Mouse (Mus musculus) small intestine, adult 2 months (tissue): ENCODE results near the gene Sppl2c. TPM values are rescaled to one million over a fixed set of nuclear protein-coding genes. Genes with fewer than 3 reads are reported as not detected.

Source experiments
- H3K27ac ChIP-seq: fragments of 200-500 bp; 2 replicates; pipeline ENCODE4 v1.5.1; 2012; ENCODE audit warnings: low read depth, low read length, control low read depth, inconsistent platforms; ENCODE audit not compliant: insufficient read depth
- H3K27me3 ChIP-seq: fragments of 200-500 bp; 2 replicates; pipeline ENCODE4 v1.6.1; 2012; ENCODE audit warnings: mild to moderate bottlenecking, moderate library complexity, low read length, inconsistent platforms; ENCODE audit not compliant: control insufficient read depth, insufficient read depth
- H3K36me3 ChIP-seq: fragments of 200-500 bp; 2 replicates; pipeline ENCODE4 v1.6.1; 2012; ENCODE audit warnings: mild to moderate bottlenecking, low read length, control low read depth, inconsistent platforms; ENCODE audit not compliant: control insufficient read depth, insufficient read depth
- H3K4me1 ChIP-seq: fragments of 200-500 bp; 2 replicates; pipeline ENCODE4 v1.6.1; 2012; ENCODE audit warnings: low read length, inconsistent platforms, mixed read lengths; ENCODE audit not compliant: control insufficient read depth, insufficient read depth, insufficient read length
- H3K4me3 ChIP-seq: fragments of 200-500 bp; 2 replicates; pipeline ENCODE4 v1.5.1; 2012; ENCODE audit warnings: low read depth, mild to moderate bottlenecking, control low read depth, inconsistent platforms, low read length, moderate library complexity
- CTCF ChIP-seq: fragments of 200-500 bp; IDR thresholded peaks from 2 replicates; pipeline ENCODE4 v1.5.1; 2012; ENCODE audit warnings: low read depth, mild to moderate bottlenecking, control low read depth, inconsistent platforms, low read length, moderate library complexity, mixed read lengths; ENCODE audit not compliant: insufficient replicate concordance, insufficient read length; ENCODE audit errors: extremely low read depth
- POLR2A ChIP-seq: fragments of 200-500 bp; IDR thresholded peaks from 2 replicates; pipeline ENCODE4 v1.6.1; 2012; ENCODE audit warnings: low read depth, mild to moderate bottlenecking, control low read depth, inconsistent platforms, low read length, moderate library complexity
- WGBS: fragments of 180-500 bp; shearing (Covaris S2); methylation state at CpG from one replicate; pipeline ENCODE4 v1.1.7; 2018; 5-methylcytosine and 5-hydroxymethylcytosine counted together
- polyA plus RNA-seq: library from polyadenylated mRNA; depleted of rRNA; stranded (reverse); fragments of >200 nt; gene quantifications from 2 replicates; pipeline ENCODE4 v1.2.3, GENCODE M21; 2012

The Sppl2c gene
- polyA plus RNA-seq, 1 experiment, result not detected

GRCm38 (mm10) chr11:104178893-104179292 is 7.2 kb upstream of the Sppl2c start:
- Histone ChIP-seq H3K36me3 (no peaks in the 10 kb centered on the region), H3K27ac (no peak overlapping the region), H3K27me3 (no peaks in the 10 kb centered on the region), H3K4me3 (no peak overlapping the region), H3K4me1 (no peaks in the 10 kb centered on the region)
- WGBS, result 30% methylated on average over 7 of the region's 7 CpGs
- no peak for TF ChIP-seq CTCF
- TF ChIP-seq POLR2A, result no peak

DNA sequence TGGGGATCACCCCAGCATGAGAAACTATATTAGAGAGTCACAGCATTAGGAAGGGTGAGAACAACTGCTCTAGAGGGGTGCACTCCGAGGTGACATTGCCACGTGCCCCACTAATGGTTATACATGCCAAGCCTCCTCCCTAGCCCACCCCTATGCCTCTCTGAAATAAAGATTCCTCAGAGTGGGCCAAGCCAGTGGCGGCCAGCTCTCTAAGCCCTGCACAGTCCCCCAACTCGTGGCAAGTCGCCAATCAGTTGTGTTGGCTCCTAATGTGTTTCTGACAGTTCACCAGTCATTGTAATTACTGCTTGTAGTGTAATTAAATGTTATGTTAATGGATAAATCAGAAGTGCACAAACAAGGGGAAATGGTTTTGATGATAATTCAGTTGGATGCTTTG is 6.3 kb upstream of the Sppl2c start:
- WGBS, result 64% methylated on average over 5 of the region's 5 CpGs
- H3K4me1 ChIP-seq, result no peaks in the 10 kb centered on the region
- H3K36me3 ChIP-seq, result no peaks in the 10 kb centered on the region
- TF ChIP-seq POLR2A, result no peak
- TF ChIP-seq CTCF, result no peak
- no peaks in the 10 kb centered on the region for H3K27me3 ChIP-seq
- H3K4me3 ChIP-seq, result no peak overlapping the region
- H3K27ac ChIP-seq, result no peak overlapping the region

GRCm38 (mm10) chr11:104182141-104182540 is 4.0 kb upstream of the Sppl2c start:
- Histone ChIP-seq H3K27me3 (no peaks in the 10 kb centered on the region), H3K4me1 (no peaks in the 10 kb centered on the region), H3K27ac (no peak overlapping the region), H3K36me3 (no peaks in the 10 kb centered on the region), H3K4me3 (no peak overlapping the region)
- no peak for TF ChIP-seq POLR2A
- 72% methylated on average over 3 of the region's 3 CpGs for WGBS

DNA sequence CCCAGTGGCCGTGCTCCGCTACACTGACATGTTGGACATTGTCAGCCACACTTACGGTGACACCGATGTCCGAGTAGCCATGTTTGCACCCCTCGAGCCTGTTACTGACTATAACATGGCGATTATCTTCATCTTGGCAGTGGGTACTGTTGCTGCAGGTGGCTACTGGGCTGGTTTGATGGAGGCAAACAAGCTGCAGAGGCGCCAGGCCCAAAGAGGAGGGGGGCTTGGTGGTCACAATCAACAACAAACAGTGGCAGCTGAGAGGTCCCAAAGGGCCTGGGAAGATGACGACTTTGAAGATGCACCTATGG is 667 bp downstream of the Sppl2c start:
- Histone ChIP-seq H3K4me1 (no peaks in the 10 kb centered on the region), H3K27ac (no peak overlapping the region), H3K36me3 (no peaks in the 10 kb centered on the region), H3K27me3 (no peaks in the 10 kb centered on the region), H3K4me3 (no peak overlapping the region)
- no peak for TF ChIP-seq CTCF
- WGBS, result 91% methylated on average over 9 of the region's 9 CpGs

- Histone ChIP-seq H3K4me1 (no peaks in the 10 kb centered on the region), H3K36me3 (no peaks in the 10 kb centered on the region), H3K27me3 (no peaks in the 10 kb centered on the region), H3K27ac (no peak overlapping the region), H3K4me3 (no peak overlapping the region)
- WGBS, result 92% methylated on average over 10 of the region's 10 CpGs
- TF ChIP-seq POLR2A (no peak), CTCF (no peak)
Observed at GRCm38 (mm10) chr11:104187766-104188165, 1.6 kb downstream of the Sppl2c start.

DNA sequence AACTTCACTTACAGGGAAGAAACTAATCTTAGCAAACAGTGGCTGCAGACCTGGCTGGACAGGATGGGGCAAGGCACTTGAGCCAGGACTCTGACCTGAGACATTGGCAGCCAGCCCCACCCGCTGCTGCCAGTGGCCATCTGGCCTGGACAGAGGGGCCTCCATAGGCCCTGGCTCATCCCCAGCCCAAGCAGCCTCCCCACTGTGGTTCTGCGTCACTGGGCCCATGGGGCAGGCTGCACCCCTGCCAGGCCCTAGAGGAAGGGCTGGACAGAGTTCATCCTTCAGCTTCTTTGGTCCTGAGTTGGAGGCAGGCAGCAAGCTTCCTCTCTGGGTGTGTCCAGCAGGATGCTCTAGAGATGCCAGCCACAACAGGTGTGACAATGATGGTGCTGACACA is 3.9 kb downstream of the Sppl2c start:
- no peaks in the 10 kb centered on the region for H3K27me3 ChIP-seq
- TF ChIP-seq POLR2A (no peak), CTCF (no peak)
- no peak overlapping the region for H3K27ac ChIP-seq
- no peak overlapping the region for H3K4me3 ChIP-seq
- no peaks in the 10 kb centered on the region for H3K4me1 ChIP-seq
- 64% methylated on average over 2 of the region's 2 CpGs for WGBS
- H3K36me3 ChIP-seq, result no peaks in the 10 kb centered on the region

DNA sequence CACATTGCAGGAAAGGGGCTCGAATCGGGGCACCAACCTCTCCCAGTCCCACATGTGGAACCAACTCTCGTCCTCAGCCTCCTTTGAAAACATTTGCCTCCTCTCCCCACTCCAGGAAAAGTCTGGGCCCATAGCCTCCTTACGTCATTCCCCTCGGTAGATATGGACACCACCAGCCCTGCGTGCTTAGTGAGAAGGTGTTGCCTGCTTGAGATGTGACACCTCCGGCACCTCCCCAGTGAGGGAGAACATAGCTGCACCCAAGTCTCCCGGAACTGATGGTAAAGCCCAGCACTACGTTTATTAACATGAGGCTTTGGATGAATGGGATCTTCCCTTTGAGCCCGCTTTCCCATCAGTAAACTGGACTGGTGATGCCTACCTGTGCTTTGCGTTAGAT is 9.3 kb downstream of the Sppl2c start:
- H3K36me3 ChIP-seq, result no peaks in the 10 kb centered on the region
- WGBS, result 69% methylated on average over 11 of the region's 11 CpGs
- no peak overlapping the region for H3K4me3 ChIP-seq
- no peaks in the 10 kb centered on the region for H3K4me1 ChIP-seq
- TF ChIP-seq CTCF (no peak), POLR2A (no peak)
- no peaks in the 10 kb centered on the region for H3K27me3 ChIP-seq
- no peak overlapping the region for H3K27ac ChIP-seq

GRCm38 (mm10) chr11:104195791-104196190 is 9.7 kb downstream of the Sppl2c start:
- no peaks in the 10 kb centered on the region for H3K4me1 ChIP-seq
- no peaks in the 10 kb centered on the region for H3K36me3 ChIP-seq
- 9% methylated on average over 9 of the region's 9 CpGs for WGBS
- no peaks in the 10 kb centered on the region for H3K27me3 ChIP-seq
- H3K27ac ChIP-seq, result no peak overlapping the region
- no peak overlapping the region for H3K4me3 ChIP-seq
- peak; percentile 54; the same call in 1 of the 2 replicates for TF ChIP-seq CTCF
- no peak for TF ChIP-seq POLR2A
